Mouse (Mus musculus) embryonic facial prominence, embryonic 14.5 days (tissue): Measurements from ENCODE around the gene Thop1. TPM values are rescaled to one million over a fixed set of nuclear protein-coding genes. Genes with fewer than 3 reads are reported as not detected.

Experiments used
- ATAC-seq: fragments of 200-750 bp; cut with Nextera tagmentation; 2 replicates; pipeline ENCODE4 v1.8.0; 2017; ENCODE audit warnings: low read depth, moderate number of reproducible peaks, moderate TSS enrichment
- DNase-seq: peaks from one replicate; pipeline ENCODE4 v3.0.0-alpha.2; 2015; ENCODE audit warnings: low spot score
- H3K27ac ChIP-seq: fragments of 300-500 bp; sonication (generic); replicated peaks from 2 replicates; pipeline ENCODE4 v1.5.1; 2014; ENCODE audit warnings: low read depth, mild to moderate bottlenecking, low read length, moderate library complexity
- H3K27me3 ChIP-seq: fragments of 300-500 bp; sonication (generic); replicated peaks from 2 replicates; pipeline ENCODE4 v1.6.1; 2014; ENCODE audit warnings: low read length; ENCODE audit not compliant: control insufficient read depth, insufficient read depth
- H3K36me3 ChIP-seq: fragments of 300-500 bp; sonication (generic); 2 replicates; pipeline ENCODE4 v1.6.1; 2014; ENCODE audit warnings: low read length, mixed read lengths; ENCODE audit not compliant: control insufficient read depth, insufficient read depth
- H3K4me1 ChIP-seq: fragments of 300-500 bp; sonication (generic); 2 replicates; pipeline ENCODE4 v1.6.1; 2014; ENCODE audit warnings: antibody characterized with exemption, low read length; ENCODE audit not compliant: control insufficient read depth, insufficient read depth
- H3K4me2 ChIP-seq: fragments of 300-500 bp; sonication (generic); 2 replicates; pipeline ENCODE4 v1.6.1; 2014; ENCODE audit warnings: low read depth, mild to moderate bottlenecking, low read length, moderate library complexity, mixed read lengths
- H3K4me3 ChIP-seq: fragments of 300-500 bp; sonication (generic); 2 replicates; pipeline ENCODE4 v1.5.1; 2014; ENCODE audit warnings: low read depth, mild to moderate bottlenecking, low read length
- H3K9ac ChIP-seq: fragments of 300-500 bp; sonication (generic); 2 replicates; pipeline ENCODE4 v1.6.1; 2014; ENCODE audit warnings: low read depth, mild to moderate bottlenecking, low read length, moderate library complexity, mixed read lengths
- H3K9me3 ChIP-seq: fragments of 300-500 bp; sonication (generic); 2 replicates; pipeline ENCODE4 v1.6.1; 2016; ENCODE audit warnings: low read length; ENCODE audit not compliant: control insufficient read depth
- WGBS: fragments of 180-500 bp; shearing (Covaris S2); extraction: QIAGEN DNeasy Blood & Tissue Kit; methylation state at CpG from one replicate; pipeline ENCODE4 v1.1.7; 2014; 5-methylcytosine and 5-hydroxymethylcytosine counted together
- microRNA-seq: library from miRNA; unstranded; fragments of <30 nt; microRNA quantifications from one replicate; pipeline ENCODE4, GENCODE M21; 2016; ENCODE audit warnings: borderline number of aligned reads
- polyA plus RNA-seq: library from polyadenylated mRNA; unstranded; fragments of >200 nt; fragmentation: Nextera tagmentation; extraction: Ambion mirVana; gene quantifications from 2 replicates; pipeline ENCODE4 v1.2.1, GENCODE M21; 2014

Gene Thop1
- polyA plus RNA-seq, 1 experiment from 2014 or later: 61.7 TPM

DNA sequence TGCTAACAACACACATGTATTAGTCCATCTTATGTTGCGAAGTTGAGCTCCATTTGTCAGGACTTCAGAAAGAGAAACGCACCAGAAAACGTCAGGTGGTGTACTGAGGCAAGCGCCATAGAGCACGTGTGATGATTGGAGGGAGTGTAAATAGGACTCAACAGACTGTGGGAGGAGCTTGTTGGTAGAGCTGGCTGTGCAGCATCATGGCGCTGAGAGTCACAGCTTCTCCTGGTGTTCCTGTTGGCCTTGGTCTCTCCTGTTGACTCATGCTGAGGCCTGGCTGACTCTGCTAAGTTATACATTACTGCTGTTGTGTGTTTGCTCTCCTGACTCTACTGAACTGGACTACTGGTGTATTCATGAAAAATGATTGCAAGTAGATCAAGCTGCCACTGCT is 43.1 kb downstream of the Thop1 start:
- DNase-seq (no peak), ATAC-seq (no peak)
- 90% methylated on average over 6 of the region's 6 CpGs for WGBS
- Histone ChIP-seq H3K27ac (no peak overlapping the region), H3K9ac (no peak overlapping the region), H3K36me3 (peaks cover 93% of the 10 kb centered on the region), H3K4me2 (no peak overlapping the region), H3K9me3 (no peaks in the 10 kb centered on the region), H3K4me1 (no peaks in the 10 kb centered on the region), H3K27me3 (no peaks in the 10 kb centered on the region), H3K4me3 (no peak overlapping the region)

DNA sequence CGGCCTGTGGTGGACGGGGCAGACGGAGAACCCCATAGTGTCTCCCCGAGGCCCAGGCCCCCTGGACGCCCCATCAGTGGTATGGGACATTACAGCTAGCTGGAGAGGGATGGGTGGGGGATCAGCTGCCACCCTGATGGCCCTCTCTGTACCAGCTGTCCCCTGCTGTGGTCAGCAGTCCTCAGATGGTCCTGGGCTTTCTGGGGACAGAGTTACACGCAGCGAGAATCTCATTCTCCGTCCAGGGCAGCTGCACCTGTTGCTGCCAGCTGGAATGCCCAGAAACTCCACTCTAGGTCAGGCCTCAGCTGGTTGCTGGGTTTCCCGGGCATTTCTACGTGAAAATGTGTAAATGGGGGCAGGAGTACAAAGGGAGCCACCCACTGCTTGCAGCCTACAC is 49.8 kb downstream of the Thop1 start:
- Histone ChIP-seq H3K4me2 (no peak overlapping the region), H3K36me3 (peaks cover 94% of the 10 kb centered on the region), H3K4me3 (no peak overlapping the region), H3K27me3 (no peaks in the 10 kb centered on the region), H3K9me3 (no peaks in the 10 kb centered on the region), H3K4me1 (no peaks in the 10 kb centered on the region), H3K9ac (no peak overlapping the region), H3K27ac (no peak overlapping the region)
- WGBS: 86% methylated on average over 10 of the region's 10 CpGs
- ATAC-seq (no peak), DNase-seq (no peak)

- Histone ChIP-seq H3K27ac (no peak overlapping the region), H3K4me2 (no peak overlapping the region), H3K36me3 (peaks cover 85% of the 10 kb centered on the region), H3K27me3 (no peaks in the 10 kb centered on the region), H3K4me1 (no peaks in the 10 kb centered on the region), H3K4me3 (no peak overlapping the region), H3K9me3 (no peaks in the 10 kb centered on the region), H3K9ac (no peak overlapping the region)
- DNase-seq (no peak), ATAC-seq (peak; percentile 9; the same call in 1 of the 2 replicates)
- 81% methylated on average over 6 of the region's 7 CpGs for WGBS
Measured at GRCm38 (mm10) chr10:81120650-81121049, 50.8 kb downstream of the Thop1 start.

DNA sequence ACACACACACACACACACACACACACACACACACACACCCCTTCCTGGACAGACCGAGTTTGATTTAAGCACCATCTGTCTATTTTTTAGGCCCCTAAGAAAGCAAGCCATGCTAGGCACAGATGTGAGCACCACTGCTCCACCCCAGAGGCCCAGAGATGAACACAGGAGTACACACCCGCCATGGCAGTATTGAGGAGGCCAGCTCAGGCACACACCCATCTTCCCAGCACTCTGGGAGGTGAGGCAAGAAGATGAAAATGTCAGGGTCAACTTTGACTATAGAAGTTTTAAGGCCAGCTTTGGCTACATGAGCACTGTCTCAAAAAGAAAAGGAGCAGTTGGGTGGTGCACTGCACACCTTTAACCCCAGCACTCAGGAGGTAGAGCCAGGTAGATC is 53.1 kb downstream of the Thop1 start:
- Histone ChIP-seq H3K9me3 (no peaks in the 10 kb centered on the region), H3K27me3 (no peaks in the 10 kb centered on the region), H3K9ac (no peak overlapping the region), H3K27ac (no peak overlapping the region), H3K4me3 (no peak overlapping the region), H3K4me2 (no peak overlapping the region), H3K36me3 (peaks cover 66% of the 10 kb centered on the region), H3K4me1 (no peaks in the 10 kb centered on the region)
- DNase-seq: no peak
- 76% methylated on average over 2 of the region's 2 CpGs for WGBS
- no peak for ATAC-seq

GRCm38 (mm10) chr10:81123500-81123899 is 53.7 kb downstream of the Thop1 start:
- ATAC-seq (no peak), DNase-seq (no peak)
- Histone ChIP-seq H3K4me1 (0 out of 2 replicates have a peak, but pooled peaks cover 2% of the 10 kb centered on the region), H3K9me3 (no peaks in the 10 kb centered on the region), H3K27me3 (no peaks in the 10 kb centered on the region; the same call in 1 of the 2 replicates), H3K27ac (no peak overlapping the region), H3K4me3 (no peak overlapping the region), H3K9ac (no peak overlapping the region), H3K4me2 (no peak overlapping the region), H3K36me3 (peaks cover 61% of the 10 kb centered on the region)
- WGBS: 80% methylated on average over 11 of the region's 11 CpGs

Small RNAs within 50 kb of the gene (microRNA-seq; reads per million reads assigned to microRNA genes)
- gene Mir5615-1 (not detected), gene Mir5615-2 (not detected)

Other genes with a start within 250 kb of the Thop1 start
- 1,606 and 1,697 TPM in 2 replicates for gene Oaz1, start 243.4 kb upstream of the Thop1 start, polyA plus RNA-seq
- gene Lingo3, start 226.0 kb upstream of the Thop1 start, polyA plus RNA-seq: 1.2 and 1.3 TPM in 2 replicates
- gene Lsm7, start 214.8 kb upstream of the Thop1 start, polyA plus RNA-seq: 303 and 331 TPM in 2 replicates
- gene Sppl2b, start 214.8 kb upstream of the Thop1 start, polyA plus RNA-seq: 37.6 and 40.8 TPM in 2 replicates
- gene Tmprss9, start 198.2 kb upstream of the Thop1 start, polyA plus RNA-seq: 0.06 and 0.08 TPM in 2 replicates
- gene Timm13, start 169.1 kb upstream of the Thop1 start, polyA plus RNA-seq: 325 and 348 TPM in 2 replicates
- gene Lmnb2, start 151.8 kb upstream of the Thop1 start, polyA plus RNA-seq: 21.6 and 22.9 TPM in 2 replicates
- gene Gadd45b, start 140.0 kb upstream of the Thop1 start, polyA plus RNA-seq: 35.5 and 39.9 TPM in 2 replicates
- gene Gng7, start 55.1 kb upstream of the Thop1 start, polyA plus RNA-seq: 5.9 and 8.7 TPM in 2 replicates
- gene Diras1, start 44.4 kb upstream of the Thop1 start, polyA plus RNA-seq: 0.95 and 1.1 TPM in 2 replicates
- gene Slc39a3, start 32.6 kb upstream of the Thop1 start, polyA plus RNA-seq: 11.9 and 15.4 TPM in 2 replicates
- 163 and 179 TPM in 2 replicates for gene Sgta, start 9.9 kb upstream of the Thop1 start, polyA plus RNA-seq
- gene Creb3l3, start 28.8 kb downstream of the Thop1 start, polyA plus RNA-seq: 0.60 and 0.68 TPM in 2 replicates
- 166 and 178 TPM in 2 replicates for gene Map2k2, start 35.9 kb downstream of the Thop1 start, polyA plus RNA-seq
- 24.1 and 25.9 TPM in 2 replicates for gene Zbtb7a, start 65.2 kb downstream of the Thop1 start, polyA plus RNA-seq
- 33.2 and 35.6 TPM in 2 replicates for gene Pias4, start 97.9 kb downstream of the Thop1 start, polyA plus RNA-seq
- gene Eef2, start 106.6 kb downstream of the Thop1 start, polyA plus RNA-seq: 549 and 578 TPM in 2 replicates
- 53.4 and 58.3 TPM in 2 replicates for gene Dapk3, start 113.0 kb downstream of the Thop1 start, polyA plus RNA-seq
- not detected in 2 replicates for gene 4930442H23Rik, start 113.8 kb downstream of the Thop1 start, polyA plus RNA-seq
- gene Nmrk2, start 132.0 kb downstream of the Thop1 start, polyA plus RNA-seq: 1.2 and 1.7 TPM in 2 replicates
- gene Atcay, start 160.8 kb downstream of the Thop1 start, polyA plus RNA-seq: 2.3 and 2.4 TPM in 2 replicates
- gene Zfr2, start 163.1 kb downstream of the Thop1 start, polyA plus RNA-seq: 6.5 and 9.7 TPM in 2 replicates
- 4.9 and 5.4 TPM in 2 replicates for gene Matk, start 182.9 kb downstream of the Thop1 start, polyA plus RNA-seq
- gene Mrpl54, start 196.9 kb downstream of the Thop1 start, polyA plus RNA-seq: 196 and 206 TPM in 2 replicates
- gene Apba3, start 196.9 kb downstream of the Thop1 start, polyA plus RNA-seq: 56.0 and 61.4 TPM in 2 replicates
- gene Tjp3, start 221.5 kb downstream of the Thop1 start, polyA plus RNA-seq: 8.1 and 9.9 TPM in 2 replicates
- 48.4 and 56.3 TPM in 2 replicates for gene Pip5k1c, start 222.9 kb downstream of the Thop1 start, polyA plus RNA-seq